35 mouse cellular contexts compared by ENCODE assay signal in genomic region chr10:93856095-93856494, GRCm38 (mm10). TPM values are rescaled to one million over a fixed set of nuclear protein-coding genes. Genes with fewer than 3 reads are reported as not detected.
"Had no signal": no experiment of that assay in that cellular context is flagged by ENCODE, and none has a peak within 500 bp of the region (broad histone marks: within the 10 kb centered on the region; RNA-seq: fewer than 3 reads in every experiment).

No protein-coding gene starts in this region.

- H3K4me2 ChIP-seq: heart, embryonic 11.5 days; heart, embryonic 12.5 days; heart, embryonic 13.5 days; heart, embryonic 15.5 days; hindbrain, embryonic 12.5 days; hindbrain, embryonic 13.5 days; hindbrain, embryonic 14.5 days; hindbrain, embryonic 15.5 days; intestine, embryonic 15.5 days; kidney, embryonic 15.5 days had no signal

- H3K4me1 ChIP-seq: heart, embryonic 12.5 days; heart, embryonic 13.5 days; heart, embryonic 15.5 days; hindbrain, embryonic 10.5 days; hindbrain, embryonic 12.5 days; hindbrain, embryonic 13.5 days; hindbrain, embryonic 15.5 days; intestine, embryonic 15.5 days; kidney, embryonic 15.5 days had no signal

- H3K27ac ChIP-seq: heart, embryonic 13.5 days; heart, embryonic 15.5 days; hindbrain, embryonic 10.5 days; hindbrain, embryonic 12.5 days; hindbrain, embryonic 13.5 days; hindbrain, embryonic 14.5 days; hindbrain, embryonic 15.5 days; hindbrain, postnatal 0 days; intestine, embryonic 15.5 days; kidney, embryonic 15.5 days; kidney, postnatal 0 days; layer of hippocampus, adult 2 months; left cerebral cortex, adult 2 months had no signal

- H3K27me3 ChIP-seq: heart, embryonic 12.5 days; heart, embryonic 13.5 days; heart, embryonic 15.5 days; hindbrain, embryonic 12.5 days; hindbrain, embryonic 13.5 days; hindbrain, embryonic 15.5 days; intestine, embryonic 15.5 days; kidney, embryonic 15.5 days had no signal

- H3K4me3 ChIP-seq: heart, embryonic 12.5 days; heart, embryonic 13.5 days; heart, embryonic 15.5 days; hindbrain, embryonic 10.5 days; hindbrain, embryonic 12.5 days; hindbrain, embryonic 13.5 days; hindbrain, embryonic 15.5 days; intestine, embryonic 15.5 days; kidney, embryonic 15.5 days; layer of hippocampus, adult 2 months; left cerebral cortex, adult 2 months had no signal

- H3K9ac ChIP-seq: heart, embryonic 12.5 days; heart, embryonic 13.5 days; heart, embryonic 15.5 days; hindbrain, embryonic 12.5 days; hindbrain, embryonic 13.5 days; hindbrain, embryonic 14.5 days; hindbrain, embryonic 15.5 days; intestine, embryonic 15.5 days; kidney, embryonic 15.5 days had no signal

- ATAC-seq: hindbrain, embryonic 16.5 days; hindbrain, postnatal 0 days; inflammation-experienced regulatory T-cells, adult 6 months; intestine, embryonic 15.5 days; intestine, postnatal 0 days had no signal

- DNase-seq: heart, postnatal 10 days; heart, postnatal 14 days; heart, postnatal 36 days; heart, postnatal 4 days; kidney, adult 11 months; kidney, adult 18-20 months; kidney, adult 2 months; kidney, adult 8-10 months; kidney, adult 9 months; kidney, postnatal 10 days; kidney, postnatal 14 days; kidney, postnatal 25 days; kidney, postnatal 36 days; kidney, postnatal 4 days; layer of hippocampus, adult 9-11 months; layer of hippocampus, postnatal 36 days had no signal

- H3K9me3 ChIP-seq: heart, embryonic 12.5 days; heart, embryonic 13.5 days; heart, embryonic 15.5 days; hindbrain, embryonic 10.5 days; hindbrain, embryonic 12.5 days; hindbrain, embryonic 13.5 days; hindbrain, embryonic 15.5 days; intestine, embryonic 15.5 days; kidney, embryonic 15.5 days had no signal

RNA-seq across cellular contexts. Expression of gene Usp44, which starts 24.7 kb away (rescaled TPM):
- polyA plus RNA-seq: heart, postnatal 0 days had no signal
